Mouse (Mus musculus) MEL (cell line): Measurements from ENCODE around the gene Grip1.

ENCODE experiments used
- CTCF ChIP-seq, 3 experiments: IDR thresholded peaks in 2 of 3; conservative IDR thresholded peaks in 1 of 3; 2 replicates each; pipeline ENCODE4 v1.5.1; 2011 to 2012; ENCODE audit warnings: low read length in 3 of 3, low read depth in 2 of 3, mild to moderate bottlenecking in 2 of 3, improper control_type of control experiment in 1 of 3, inconsistent platforms in 1 of 3, mixed read lengths in 1 of 3, moderate library complexity in 1 of 3; ENCODE audit not compliant: control insufficient read depth in 1 of 3, insufficient read depth in 1 of 3, poor library complexity in 1 of 3, severe bottlenecking in 1 of 3
- E2F4 ChIP-seq: IDR thresholded peaks from 2 replicates; pipeline ENCODE4 v1.6.1; 2011; ENCODE audit warnings: low read depth, low read length, improper control_type of control experiment, borderline replicate concordance
- EP300 ChIP-seq, 2 experiments: IDR thresholded peaks; 2 replicates each; pipeline ENCODE4 v1.6.1; 2011; ENCODE audit warnings: improper control_type of control experiment in 2 of 2, low read length in 2 of 2, low read depth in 1 of 2, mild to moderate bottlenecking in 1 of 2
- MAFK ChIP-seq: IDR thresholded peaks from 2 replicates; pipeline ENCODE4 v1.6.1; 2011; ENCODE audit warnings: low read depth, mild to moderate bottlenecking, low read length, improper control_type of control experiment, borderline replicate concordance
- POLR2A ChIP-seq, 2 experiments: IDR thresholded peaks; 2 replicates each; pipeline ENCODE4 v1.6.1; 2011 to 2012; ENCODE audit warnings: low read length in 2 of 2, mild to moderate bottlenecking in 2 of 2, control low read depth in 1 of 2, improper control_type of control experiment in 1 of 2, low read depth in 1 of 2, moderate library complexity in 1 of 2; ENCODE audit not compliant: control insufficient read depth in 1 of 2, insufficient read depth in 1 of 2, poor library complexity in 1 of 2
- TAL1 ChIP-seq: IDR thresholded peaks from 2 replicates; pipeline ENCODE4 v1.6.1; 2012; ENCODE audit warnings: mild to moderate bottlenecking, inconsistent platforms, low read length, moderate library complexity, mixed read lengths
- UBTF ChIP-seq: IDR thresholded peaks from 2 replicates; pipeline ENCODE4 v1.6.1; 2012; ENCODE audit warnings: low read depth, mild to moderate bottlenecking, inconsistent platforms, low read length, improper control_type of control experiment, moderate library complexity, borderline replicate concordance; ENCODE audit not compliant: insufficient read depth
- ZC3H11A ChIP-seq: IDR thresholded peaks from 2 replicates; pipeline ENCODE4 v1.6.1; 2012; ENCODE audit warnings: low read depth, mild to moderate bottlenecking, inconsistent platforms, low read length, improper control_type of control experiment

DNA sequence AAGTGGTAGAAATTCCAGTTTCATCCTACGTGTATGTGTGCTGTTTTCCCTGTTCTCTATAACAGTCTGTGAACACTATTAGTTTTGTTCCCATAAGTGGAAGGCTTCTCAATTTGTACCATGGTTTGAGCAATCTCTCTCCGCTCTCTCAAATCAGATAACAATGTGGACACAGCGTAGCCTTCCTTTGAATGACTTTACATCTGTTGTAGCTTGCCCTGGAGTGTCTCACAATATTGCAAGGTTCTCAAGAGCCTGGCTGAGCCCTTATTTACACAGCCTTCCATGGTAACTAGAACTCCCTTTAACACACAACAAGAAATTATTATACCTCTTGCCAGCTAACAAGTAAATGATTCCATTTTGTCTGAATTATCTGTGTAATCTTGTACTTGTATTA lies 268.3 kb downstream of the Grip1 start:
- TF ChIP-seq CTCF (IDR thresholded peaks at IDR 0.05 in 2 of 3, conservative IDR thresholded peaks at IDR 0.05 in 1 of 3; ENCODE audit: control insufficient read depth in 1 of 3, insufficient read depth in 1 of 3, low read depth in 2 of 3, low read length in 3 of 3, poor library complexity in 1 of 3, severe bottlenecking in 1 of 3) (no peak), POLR2A (IDR thresholded peaks at IDR 0.05; ENCODE audit: control insufficient read depth in 1 of 2, insufficient read depth in 1 of 2, low read depth in 1 of 2, low read length in 2 of 2, poor library complexity in 1 of 2) (no peak), MAFK (no peak), TAL1 (no peak), EP300 (IDR thresholded peaks at IDR 0.05; ENCODE audit: low read depth in 1 of 2, low read length in 2 of 2) (no peak), ZC3H11A (no peak), E2F4 (no peak), UBTF (no peak)
